Mouse (Mus musculus): ENCODE measurements at regions not wholly inside any gene's neighbourhood (a gene's known extent, or its start where the extent isn't known, plus 50 kb on each side); places are given as distances from the start of the nearest gene placed in this dataset.

DNA sequence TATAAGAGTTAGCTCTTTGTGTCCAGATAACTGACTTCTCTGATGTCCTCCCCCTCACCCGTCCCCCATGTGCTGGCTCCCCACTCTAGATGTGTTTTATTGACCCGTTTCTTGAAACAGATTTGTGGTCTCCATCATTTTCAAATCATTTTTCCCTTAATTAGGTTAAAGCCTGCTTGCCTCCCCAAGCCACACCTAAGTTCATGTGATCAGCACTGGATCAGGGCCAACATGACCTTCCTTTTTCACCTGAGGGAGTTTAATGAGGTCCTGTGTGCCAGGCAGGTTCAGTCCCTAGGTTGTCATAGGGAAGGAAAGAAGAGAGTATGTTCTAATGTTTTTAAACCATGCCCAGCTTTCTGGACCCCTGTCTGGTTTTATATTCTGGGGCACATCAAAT is 390.9 kb upstream of the Slc35b3 start:
- TF ChIP-seq MAFK (IDR thresholded peaks at IDR 0.05; ENCODE audit: insufficient read depth, low read depth, low read length) (no peak), HCFC1 (IDR thresholded peaks at IDR 0.05; ENCODE audit: borderline replicate concordance, insufficient read depth, low read length) (no peak), ZC3H11A (IDR thresholded peaks at IDR 0.05; ENCODE audit: borderline replicate concordance, low read depth, low read length) (no peak), CHD2 (IDR thresholded peaks at IDR 0.05; ENCODE audit: low read depth, low read length) (no peak), ZNF384 (IDR thresholded peaks at IDR 0.05; ENCODE audit: low read depth, low read length) (no peak)
- Histone ChIP-seq H3K4me1 (ENCODE audit: control insufficient read depth in 2 of 2, insufficient read depth in 2 of 2, low read length in 2 of 2, poor library complexity in 1 of 2) (no peaks in the 10 kb centered on the region), H3K4me3 (ENCODE audit: insufficient read depth in 1 of 2, low read depth in 1 of 2, low read length in 2 of 2, poor library complexity in 1 of 2, severe bottlenecking in 1 of 2) (no peak overlapping the region), H3K9ac (ENCODE audit: insufficient read depth, low read depth, low read length, poor library complexity, severe bottlenecking) (no peak overlapping the region), H3K27ac (ENCODE audit: insufficient read depth, low read depth, low read length, poor library complexity, severe bottlenecking) (no peak overlapping the region), H3K36me3 (ENCODE audit: control insufficient read depth, insufficient read depth, low read length, poor library complexity, severe bottlenecking) (no peaks in the 10 kb centered on the region), H3K9me3 (ENCODE audit: control insufficient read depth, insufficient read depth, low read depth, low read length) (no peaks in the 10 kb centered on the region)
- in situ Hi-C loops (cut with MboI; ENCODE audit: low sequenced_read_pairs in 2 of 2, unreplicated experiment in 2 of 2): no loop called here
- no peak for DNase-seq (ENCODE audit: low read depth, low spot score)

- H3K36me3 ChIP-seq (ENCODE audit: control insufficient read depth, insufficient read depth, low read length, poor library complexity, severe bottlenecking): no peaks in the 10 kb centered on the region
- DNase-seq (ENCODE audit: low read depth, low spot score): no peak
- TF ChIP-seq ZC3H11A (IDR thresholded peaks at IDR 0.05; ENCODE audit: borderline replicate concordance, low read depth, low read length) (no peak), CHD2 (IDR thresholded peaks at IDR 0.05; ENCODE audit: low read depth, low read length) (no peak), MAFK (IDR thresholded peaks at IDR 0.05; ENCODE audit: insufficient read depth, low read depth, low read length) (no peak), HCFC1 (IDR thresholded peaks at IDR 0.05; ENCODE audit: borderline replicate concordance, insufficient read depth, low read length) (no peak), ZNF384 (IDR thresholded peaks at IDR 0.05; ENCODE audit: low read depth, low read length) (no peak)
- H3K4me3 ChIP-seq (ENCODE audit: insufficient read depth in 1 of 2, low read depth in 1 of 2, low read length in 2 of 2, poor library complexity in 1 of 2, severe bottlenecking in 1 of 2): no peak overlapping the region
- in situ Hi-C loops (cut with MboI; ENCODE audit: low sequenced_read_pairs in 2 of 2, unreplicated experiment in 2 of 2): no loop called here
- H3K27ac ChIP-seq (ENCODE audit: insufficient read depth, low read depth, low read length, poor library complexity, severe bottlenecking): no peak overlapping the region
- no peak overlapping the region for H3K9ac ChIP-seq (ENCODE audit: insufficient read depth, low read depth, low read length, poor library complexity, severe bottlenecking)
- H3K9me3 ChIP-seq (ENCODE audit: control insufficient read depth, insufficient read depth, low read depth, low read length): no peaks in the 10 kb centered on the region
- no peaks in the 10 kb centered on the region for H3K4me1 ChIP-seq (ENCODE audit: control insufficient read depth in 2 of 2, insufficient read depth in 2 of 2, low read length in 2 of 2, poor library complexity in 1 of 2)
Measured at GRCm38 (mm10) chr13:39350668-39351067, 390.0 kb upstream of the Slc35b3 start.

DNA sequence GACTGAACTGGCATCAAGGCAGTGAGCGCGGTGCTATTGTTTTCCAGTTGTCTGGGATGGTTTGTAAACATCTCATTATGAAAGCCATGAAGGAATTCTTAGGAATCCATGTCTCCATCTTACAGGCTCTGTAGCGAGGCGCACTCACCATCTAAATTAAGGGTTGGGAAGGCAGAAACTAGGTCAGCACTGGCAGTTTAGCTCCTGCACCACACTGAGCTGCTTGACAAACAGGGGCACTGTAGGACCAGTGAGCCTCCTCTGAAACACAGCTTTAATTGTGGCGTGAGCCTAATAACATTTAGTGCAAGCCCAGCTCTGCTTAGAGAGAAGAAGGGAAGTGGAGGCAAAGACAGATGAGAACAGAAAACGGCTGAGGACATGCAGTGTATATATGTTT is 387.1 kb upstream of the Slc35b3 start:
- H3K4me1 ChIP-seq (ENCODE audit: control insufficient read depth in 2 of 2, insufficient read depth in 2 of 2, low read length in 2 of 2, poor library complexity in 1 of 2): no peaks in the 10 kb centered on the region
- in situ Hi-C loops (cut with MboI; ENCODE audit: low sequenced_read_pairs in 2 of 2, unreplicated experiment in 2 of 2): no loop called here
- no peak for DNase-seq (ENCODE audit: low read depth, low spot score)

DNA sequence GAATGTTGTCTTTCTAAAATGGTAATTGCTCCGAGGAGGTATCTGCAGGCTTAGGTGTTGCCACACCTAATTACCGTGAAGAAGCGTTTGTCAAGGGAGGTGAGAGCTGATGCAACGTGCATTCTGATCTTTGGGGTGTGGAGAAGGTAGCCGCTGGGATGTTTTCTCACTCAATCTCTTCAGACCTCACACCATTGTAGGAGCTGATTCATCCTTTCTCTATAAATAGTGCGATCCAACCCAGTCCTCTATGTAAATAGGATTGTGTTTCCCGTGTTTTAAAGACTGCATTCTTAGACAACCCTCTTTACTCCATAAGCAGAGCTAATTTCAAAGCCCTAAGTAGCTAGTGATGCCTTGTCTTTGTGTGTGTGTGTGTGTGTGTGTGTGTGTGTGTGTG is 374.2 kb upstream of the Slc35b3 start:
- no peak for TF ChIP-seq MAFK (IDR thresholded peaks at IDR 0.05; ENCODE audit: insufficient read depth, low read depth, low read length)
- TF ChIP-seq CHD2 (IDR thresholded peaks at IDR 0.05; ENCODE audit: low read depth, low read length): no peak
- no peak for TF ChIP-seq ZNF384 (IDR thresholded peaks at IDR 0.05; ENCODE audit: low read depth, low read length)
- TF ChIP-seq HCFC1 (IDR thresholded peaks at IDR 0.05; ENCODE audit: borderline replicate concordance, insufficient read depth, low read length): no peak
- TF ChIP-seq ZC3H11A (IDR thresholded peaks at IDR 0.05; ENCODE audit: borderline replicate concordance, low read depth, low read length): no peak

More for the DNA sequence above, 387.1 kb upstream of the Slc35b3 start:
- Histone ChIP-seq H3K36me3 (ENCODE audit: control insufficient read depth, insufficient read depth, low read length, poor library complexity, severe bottlenecking) (no peaks in the 10 kb centered on the region), H3K9me3 (ENCODE audit: control insufficient read depth, insufficient read depth, low read depth, low read length) (no peaks in the 10 kb centered on the region), H3K4me3 (ENCODE audit: insufficient read depth in 1 of 2, low read depth in 1 of 2, low read length in 2 of 2, poor library complexity in 1 of 2, severe bottlenecking in 1 of 2) (no peak overlapping the region), H3K27ac (ENCODE audit: insufficient read depth, low read depth, low read length, poor library complexity, severe bottlenecking) (no peak overlapping the region), H3K9ac (ENCODE audit: insufficient read depth, low read depth, low read length, poor library complexity, severe bottlenecking) (no peak overlapping the region)
- TF ChIP-seq ZNF384 (IDR thresholded peaks at IDR 0.05; ENCODE audit: low read depth, low read length) (no peak), MAFK (IDR thresholded peaks at IDR 0.05; ENCODE audit: insufficient read depth, low read depth, low read length) (no peak), ZC3H11A (IDR thresholded peaks at IDR 0.05; ENCODE audit: borderline replicate concordance, low read depth, low read length) (no peak), CHD2 (IDR thresholded peaks at IDR 0.05; ENCODE audit: low read depth, low read length) (no peak), HCFC1 (IDR thresholded peaks at IDR 0.05; ENCODE audit: borderline replicate concordance, insufficient read depth, low read length) (no peak)

GRCm38 (mm10) chr13:39329794-39330193 is 369.1 kb upstream of the Slc35b3 start:
- TF ChIP-seq ZC3H11A (IDR thresholded peaks at IDR 0.05; ENCODE audit: borderline replicate concordance, low read depth, low read length) (no peak), HCFC1 (IDR thresholded peaks at IDR 0.05; ENCODE audit: borderline replicate concordance, insufficient read depth, low read length) (no peak), CHD2 (IDR thresholded peaks at IDR 0.05; ENCODE audit: low read depth, low read length) (no peak), ZNF384 (IDR thresholded peaks at IDR 0.05; ENCODE audit: low read depth, low read length) (no peak), MAFK (IDR thresholded peaks at IDR 0.05; ENCODE audit: insufficient read depth, low read depth, low read length) (no peak)
- H3K4me3 ChIP-seq (ENCODE audit: insufficient read depth in 1 of 2, low read depth in 1 of 2, low read length in 2 of 2, poor library complexity in 1 of 2, severe bottlenecking in 1 of 2): no peak overlapping the region
- DNase-seq (ENCODE audit: low read depth, low spot score): no peak
- in situ Hi-C loops (cut with MboI; ENCODE audit: low sequenced_read_pairs in 2 of 2, unreplicated experiment in 2 of 2): no loop called here
- no peaks in the 10 kb centered on the region for H3K4me1 ChIP-seq (ENCODE audit: control insufficient read depth in 2 of 2, insufficient read depth in 2 of 2, low read length in 2 of 2, poor library complexity in 1 of 2)
- no peaks in the 10 kb centered on the region for H3K36me3 ChIP-seq (ENCODE audit: control insufficient read depth, insufficient read depth, low read length, poor library complexity, severe bottlenecking)
- no peaks in the 10 kb centered on the region for H3K9me3 ChIP-seq (ENCODE audit: control insufficient read depth, insufficient read depth, low read depth, low read length)
- H3K9ac ChIP-seq (ENCODE audit: insufficient read depth, low read depth, low read length, poor library complexity, severe bottlenecking): no peak overlapping the region
- no peak overlapping the region for H3K27ac ChIP-seq (ENCODE audit: insufficient read depth, low read depth, low read length, poor library complexity, severe bottlenecking)

More for the DNA sequence above, 374.2 kb upstream of the Slc35b3 start:
- Histone ChIP-seq H3K36me3 (ENCODE audit: control insufficient read depth, insufficient read depth, low read length, poor library complexity, severe bottlenecking) (no peaks in the 10 kb centered on the region), H3K9ac (ENCODE audit: insufficient read depth, low read depth, low read length, poor library complexity, severe bottlenecking) (no peak overlapping the region), H3K27ac (ENCODE audit: insufficient read depth, low read depth, low read length, poor library complexity, severe bottlenecking) (no peak overlapping the region), H3K4me1 (ENCODE audit: control insufficient read depth in 2 of 2, insufficient read depth in 2 of 2, low read length in 2 of 2, poor library complexity in 1 of 2) (no peaks in the 10 kb centered on the region), H3K4me3 (ENCODE audit: insufficient read depth in 1 of 2, low read depth in 1 of 2, low read length in 2 of 2, poor library complexity in 1 of 2, severe bottlenecking in 1 of 2) (no peak overlapping the region), H3K9me3 (ENCODE audit: control insufficient read depth, insufficient read depth, low read depth, low read length) (no peaks in the 10 kb centered on the region)
- in situ Hi-C loops (cut with MboI; ENCODE audit: low sequenced_read_pairs in 2 of 2, unreplicated experiment in 2 of 2): no loop called here
- DNase-seq (ENCODE audit: low read depth, low spot score): no peak
